Mouse (Mus musculus): ENCODE results near the gene Rab30. TPM values are rescaled to one million over a fixed set of nuclear protein-coding genes. Genes with fewer than 3 reads are reported as not detected.
A peak's percentile ranks its signal among the peaks of the same experiment; 100 is the strongest.

The Rab30 gene
- polyA plus RNA-seq, 2 experiments = 1.9 to 6.8 TPM

GRCm38 (mm10) chr7:92886801-92887200, 145.4 kb downstream of the Rab30 start:
- TF ChIP-seq EP300 (IDR thresholded peaks at IDR 0.05; ENCODE audit: low read depth) = peak; percentile 56
- TF ChIP-seq CTCF (IDR thresholded peaks at IDR 0.05; ENCODE audit: low read depth) = no peak
- Histone ChIP-seq H3K4me3 (ENCODE audit: insufficient read depth in 1 of 2, low read depth in 2 of 2, low read length in 2 of 2) (no peak overlapping the region), H3K9me3 (ENCODE audit: control insufficient read depth, low read length) (no peaks in the 10 kb centered on the region), H3K27ac (peak overlapping the region; percentile 42), H3K4me2 (ENCODE audit: low read depth) (peak overlapping the region; percentile 42), H3K4me1 (replicated peaks; ENCODE audit: control insufficient read depth in 2 of 2, insufficient read depth in 2 of 2, low read length in 1 of 2) (peaks cover 45 to 53% of the 10 kb centered on the region in 2 experiments), H3K9ac (replicated peaks) (no peak overlapping the region; the same call in 1 of the 2 replicates), H3K36me3 (replicated peaks; ENCODE audit: control insufficient read depth, insufficient read depth, low read depth) (no peaks in the 10 kb centered on the region; the same call in 1 of the 2 replicates), H3K27me3 (ENCODE audit: control insufficient read depth, insufficient read depth, low read length) (no peaks in the 10 kb centered on the region)
- ATAC-seq (ENCODE audit: insufficient read depth) (peak; percentile 73), DNase-seq (ENCODE audit: low read depth in 3 of 3, low spot score in 3 of 3) (peak in 2 of 3 experiments; percentile 53 to 60)
- WGBS (ENCODE audit: insufficient replicate concordance) = 43% methylated on average over 7 of the region's 7 CpGs

DNA sequence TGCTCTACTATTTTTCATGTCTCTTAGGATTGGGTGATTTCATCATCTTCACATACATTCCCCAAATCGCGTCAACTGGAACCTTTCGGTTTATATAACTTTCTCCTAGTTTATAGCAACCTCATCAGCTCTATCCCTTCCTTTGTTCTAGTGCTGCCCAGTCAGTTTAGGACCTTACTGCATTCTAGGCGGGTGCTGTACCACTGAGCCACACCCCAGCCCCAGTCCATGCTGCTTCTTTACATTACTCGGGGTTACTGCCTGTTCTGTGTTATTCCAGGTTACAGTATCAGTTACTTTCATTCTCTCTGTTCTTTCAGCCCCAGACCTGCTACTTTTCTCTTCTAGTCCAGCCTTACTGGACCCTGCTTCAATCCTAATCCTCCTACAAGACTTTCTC, 145.8 kb downstream of the Rab30 start:
- Histone ChIP-seq H3K4me3 (ENCODE audit: insufficient read depth in 1 of 2, low read depth in 2 of 2, low read length in 2 of 2) (no peak overlapping the region), H3K9ac (replicated peaks) (no peak overlapping the region), H3K9me3 (ENCODE audit: control insufficient read depth, low read length) (no peaks in the 10 kb centered on the region), H3K27ac (peak overlapping the region; percentile 3; the same call in 1 of the 2 replicates), H3K4me2 (ENCODE audit: low read depth) (peak overlapping the region; percentile 42), H3K36me3 (replicated peaks; ENCODE audit: control insufficient read depth, insufficient read depth, low read depth) (no peaks in the 10 kb centered on the region; the same call in 1 of the 2 replicates), H3K4me1 (replicated peaks; ENCODE audit: control insufficient read depth in 2 of 2, insufficient read depth in 2 of 2, low read length in 1 of 2) (peaks cover 42 to 49% of the 10 kb centered on the region in 2 experiments), H3K27me3 (ENCODE audit: control insufficient read depth, insufficient read depth, low read length) (no peaks in the 10 kb centered on the region)
- peak; percentile 64; the same call in 1 of the 2 replicates for ATAC-seq (ENCODE audit: insufficient read depth)
- WGBS (ENCODE audit: insufficient replicate concordance) = 57% methylated on average over 5 of the region's 5 CpGs
- no peak for DNase-seq (ENCODE audit: low read depth in 3 of 3, low spot score in 3 of 3)
- TF ChIP-seq CTCF (IDR thresholded peaks at IDR 0.05; ENCODE audit: low read depth) (no peak), EP300 (IDR thresholded peaks at IDR 0.05; ENCODE audit: low read depth) (no peak)

- Histone ChIP-seq H3K36me3 (replicated peaks; ENCODE audit: control insufficient read depth, insufficient read depth, low read depth) (no peaks in the 10 kb centered on the region; the same call in 1 of the 2 replicates), H3K9me3 (ENCODE audit: control insufficient read depth, low read length) (no peaks in the 10 kb centered on the region), H3K27ac (no peak overlapping the region), H3K9ac (replicated peaks) (no peak overlapping the region), H3K4me1 (replicated peaks; ENCODE audit: control insufficient read depth in 2 of 2, insufficient read depth in 2 of 2, low read length in 1 of 2) (peaks cover 22 to 23% of the 10 kb centered on the region in 2 experiments), H3K27me3 (ENCODE audit: control insufficient read depth, insufficient read depth, low read length) (no peaks in the 10 kb centered on the region), H3K4me3 (ENCODE audit: insufficient read depth in 1 of 2, low read depth in 2 of 2, low read length in 2 of 2) (no peak overlapping the region), H3K4me2 (ENCODE audit: low read depth) (no peak overlapping the region)
- WGBS (ENCODE audit: insufficient replicate concordance) = 57% methylated on average over 1 of the region's 1 CpGs
- TF ChIP-seq CTCF (IDR thresholded peaks at IDR 0.05; ENCODE audit: low read depth) = no peak
- no peak for TF ChIP-seq EP300 (IDR thresholded peaks at IDR 0.05; ENCODE audit: low read depth)
- no peak for DNase-seq (ENCODE audit: low read depth in 3 of 3, low spot score in 3 of 3)
- no peak for ATAC-seq (ENCODE audit: insufficient read depth)
Measured at GRCm38 (mm10) chr7:92890211-92890610, 148.8 kb downstream of the Rab30 start.

GRCm38 (mm10) chr7:92890618-92891230, 149.3 kb downstream of the Rab30 start:
- Histone ChIP-seq H3K36me3 (replicated peaks; ENCODE audit: control insufficient read depth, insufficient read depth, low read depth) (no peaks in the 10 kb centered on the region), H3K4me2 (ENCODE audit: low read depth) (no peak overlapping the region), H3K27me3 (ENCODE audit: control insufficient read depth, insufficient read depth, low read length) (no peaks in the 10 kb centered on the region), H3K9me3 (ENCODE audit: control insufficient read depth, low read length) (no peaks in the 10 kb centered on the region), H3K4me1 (replicated peaks; ENCODE audit: control insufficient read depth in 2 of 2, insufficient read depth in 2 of 2, low read length in 1 of 2) (peaks cover 17 to 18% of the 10 kb centered on the region in 2 experiments), H3K27ac (no peak overlapping the region), H3K4me3 (ENCODE audit: insufficient read depth in 1 of 2, low read depth in 2 of 2, low read length in 2 of 2) (no peak overlapping the region), H3K9ac (replicated peaks) (no peak overlapping the region)
- WGBS (ENCODE audit: insufficient replicate concordance) = 66% methylated on average over 4 of the region's 4 CpGs
- no peak for DNase-seq (ENCODE audit: low read depth in 3 of 3, low spot score in 3 of 3)
- ATAC-seq (ENCODE audit: insufficient read depth) = no peak
- TF ChIP-seq CTCF (IDR thresholded peaks at IDR 0.05; ENCODE audit: low read depth) = no peak
- no peak for TF ChIP-seq EP300 (IDR thresholded peaks at IDR 0.05; ENCODE audit: low read depth)

GRCm38 (mm10) chr7:92893478-92893877, 152.1 kb downstream of the Rab30 start:
- Histone ChIP-seq H3K9me3 (ENCODE audit: control insufficient read depth, low read length) (no peaks in the 10 kb centered on the region), H3K27me3 (ENCODE audit: control insufficient read depth, insufficient read depth, low read length) (no peaks in the 10 kb centered on the region), H3K4me3 (ENCODE audit: insufficient read depth in 1 of 2, low read depth in 2 of 2, low read length in 2 of 2) (no peak overlapping the region), H3K4me2 (ENCODE audit: low read depth) (no peak overlapping the region), H3K4me1 (replicated peaks; ENCODE audit: control insufficient read depth in 2 of 2, insufficient read depth in 2 of 2, low read length in 1 of 2) (peaks cover 0 to 2% of the 10 kb centered on the region in 2 experiments; a peak in 2 of 4 replicates), H3K9ac (replicated peaks) (no peak overlapping the region), H3K36me3 (replicated peaks; ENCODE audit: control insufficient read depth, insufficient read depth, low read depth) (no peaks in the 10 kb centered on the region), H3K27ac (no peak overlapping the region)
- TF ChIP-seq EP300 (IDR thresholded peaks at IDR 0.05; ENCODE audit: low read depth) (no peak), CTCF (IDR thresholded peaks at IDR 0.05; ENCODE audit: low read depth) (peak; percentile 66)
- ATAC-seq (ENCODE audit: insufficient read depth) = peak; percentile 39; the same call in 1 of the 2 replicates
- DNase-seq (ENCODE audit: low read depth in 3 of 3, low spot score in 3 of 3) = no peak
- WGBS (ENCODE audit: insufficient replicate concordance) = 28% methylated on average over 3 of the region's 3 CpGs

Other genes starting within 250 kb of the Rab30 start
- gene Ccdc90b, start 180.5 kb upstream of the Rab30 start, polyA plus RNA-seq (2012; rRNA removed) = 4.2 and 8.3 TPM in 2 replicates
- gene Ccdc90b, start 180.5 kb upstream of the Rab30 start, polyA plus RNA-seq (2014; fragmentation: Nextera tagmentation; extraction: Ambion mirVana) = 13.6 and 15.5 TPM in 2 replicates
- 0.10 and 0.19 TPM in 2 replicates for gene Ankrd42, start 104.5 kb upstream of the Rab30 start, polyA plus RNA-seq (2012; rRNA removed)
- gene Ankrd42, start 104.5 kb upstream of the Rab30 start, polyA plus RNA-seq (2014; fragmentation: Nextera tagmentation; extraction: Ambion mirVana) = 0.38 and 0.51 TPM in 2 replicates
- 7.9 and 11.9 TPM in 2 replicates for gene Pcf11, start 71.7 kb upstream of the Rab30 start, polyA plus RNA-seq (2012; rRNA removed)
- gene Pcf11, start 71.7 kb upstream of the Rab30 start, polyA plus RNA-seq (2014; fragmentation: Nextera tagmentation; extraction: Ambion mirVana) = 8.0 and 8.4 TPM in 2 replicates
- 2.1 and 4.0 TPM in 2 replicates for gene Ddias, start 132.6 kb downstream of the Rab30 start, polyA plus RNA-seq (2012; rRNA removed)
- gene Ddias, start 132.6 kb downstream of the Rab30 start, polyA plus RNA-seq (2014; fragmentation: Nextera tagmentation; extraction: Ambion mirVana) = 11.4 and 13.2 TPM in 2 replicates
- 12.4 and 13.1 TPM in 2 replicates for gene Prcp, start 132.9 kb downstream of the Rab30 start, polyA plus RNA-seq (2012; rRNA removed)
- 18.0 and 18.8 TPM in 2 replicates for gene Prcp, start 132.9 kb downstream of the Rab30 start, polyA plus RNA-seq (2014; fragmentation: Nextera tagmentation; extraction: Ambion mirVana)

Measured in liver, embryonic 14.5 days (tissue).